Mouse (Mus musculus): ENCODE measurements around the gene F12.

DNA sequence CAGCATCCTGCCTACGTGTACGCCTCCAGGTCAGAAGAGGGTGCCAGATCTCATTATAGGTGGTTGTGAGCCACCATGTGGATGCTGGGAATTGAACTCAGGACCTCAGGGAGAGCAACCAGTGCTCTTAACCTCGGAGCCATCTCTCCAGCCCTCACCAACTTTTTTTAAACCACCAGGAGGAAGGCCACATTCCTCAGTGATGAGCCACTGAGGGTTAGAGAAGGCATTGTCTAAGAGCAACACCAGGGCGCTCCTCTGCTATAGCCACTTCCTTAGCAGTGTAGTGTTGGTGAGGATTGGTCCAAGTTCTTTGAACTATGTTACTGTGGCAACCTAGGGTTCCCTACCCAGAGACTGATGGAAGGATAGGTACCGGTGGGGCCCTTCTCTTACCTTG is 49.2 kb upstream of the F12 start:
- TF ChIP-seq POLR2A (IDR thresholded peaks at IDR 0.05; ENCODE audit: borderline replicate concordance, control insufficient read depth, low read depth, low read length) (no peak), CTCF (IDR thresholded peaks at IDR 0.05; ENCODE audit: control insufficient read depth, insufficient read depth, low read length) (no peak)

All from bone marrow, adult 2 months (tissue).